Mouse (Mus musculus) forebrain, embryonic 10.5 days (tissue): ENCODE results near the gene A530032D15Rik. TPM values are rescaled to one million over a fixed set of nuclear protein-coding genes. Genes with fewer than 3 reads are reported as not detected.
"Not testable (repeated sequence)": the region's sequence is repeated elsewhere in the genome, so short reads cannot be mapped to it uniquely, and the experiment has no call there.

ENCODE experiments used
- DNase-seq: peaks from one replicate; pipeline ENCODE4 v3.0.0-alpha.2; 2017; ENCODE audit warnings: low spot score; ENCODE audit errors: extremely low spot score
- H3K27ac ChIP-seq: fragments of 300-500 bp; sonication (generic); 2 replicates; pipeline ENCODE4 v1.5.1; 2016; ENCODE audit warnings: mild to moderate bottlenecking
- H3K27me3 ChIP-seq: fragments of 300-500 bp; sonication (generic); 2 replicates; pipeline ENCODE4 v1.6.1; 2016; ENCODE audit warnings: mild to moderate bottlenecking; ENCODE audit not compliant: poor library complexity, severe bottlenecking
- H3K36me3 ChIP-seq: fragments of 300-500 bp; sonication (generic); replicated peaks from 2 replicates; pipeline ENCODE4 v1.6.1; 2016; ENCODE audit warnings: mild to moderate bottlenecking, moderate library complexity
- H3K4me1 ChIP-seq: fragments of 300-500 bp; sonication (generic); 2 replicates; pipeline ENCODE4 v1.6.1; 2016
- H3K4me3 ChIP-seq: fragments of 300-500 bp; sonication (generic); 2 replicates; pipeline ENCODE4 v1.5.1; 2016; ENCODE audit warnings: mild to moderate bottlenecking, moderate library complexity
- H3K9me3 ChIP-seq: fragments of 300-500 bp; sonication (generic); 2 replicates; pipeline ENCODE4 v1.6.1; 2016; ENCODE audit warnings: mild to moderate bottlenecking, moderate library complexity
- WGBS: fragments of 180-500 bp; shearing (Covaris S2); methylation state at CpG from one replicate; pipeline ENCODE4 v1.1.7; 2016; 5-methylcytosine and 5-hydroxymethylcytosine counted together
- polyA plus RNA-seq: library from polyadenylated mRNA; unstranded; fragments of >200 nt; fragmentation: Nextera tagmentation; extraction: Ambion mirVana; gene quantifications from 2 replicates; pipeline ENCODE4 v1.2.1, GENCODE M21; 2016

A530032D15Rik gene
- polyA plus RNA-seq = not detected in 2 replicates

- not testable (repeated sequence) for H3K4me3 ChIP-seq, DNase-seq, H3K27ac ChIP-seq, H3K36me3 ChIP-seq, H3K27me3 ChIP-seq, H3K4me1 ChIP-seq
- H3K9me3 ChIP-seq = peaks cover 19% of the 10 kb centered on the region
- 100% methylated on average over 1 of the region's 7 CpGs for WGBS
Observed at GRCm38 (mm10) chr1:85109753-85110152, at the start of gene A530032D15Rik. A530032D15Rik (minus strand) TSS chr1:85109853.

GRCm38 (mm10) chr1:85155151-85155550, 45.5 kb upstream of the A530032D15Rik start:
- 80% methylated on average over 4 of the region's 5 CpGs for WGBS
- H3K4me3 ChIP-seq, H3K9me3 ChIP-seq, DNase-seq, H3K27me3 ChIP-seq, H3K36me3 ChIP-seq, H3K27ac ChIP-seq, H3K4me1 ChIP-seq: not testable (repeated sequence)

GRCm38 (mm10) chr1:85133671-85134070, 24.0 kb upstream of the A530032D15Rik start:
- DNase-seq, H3K27ac ChIP-seq, H3K9me3 ChIP-seq, H3K4me1 ChIP-seq, H3K27me3 ChIP-seq, H3K4me3 ChIP-seq, H3K36me3 ChIP-seq: not testable (repeated sequence)
- WGBS = 91% methylated on average over 22 of the region's 22 CpGs

- not testable (repeated sequence) for H3K4me3 ChIP-seq, H3K27me3 ChIP-seq, H3K4me1 ChIP-seq, H3K9me3 ChIP-seq, H3K36me3 ChIP-seq, H3K27ac ChIP-seq, DNase-seq
- 92% methylated on average over 4 of the region's 4 CpGs for WGBS
Observed at GRCm38 (mm10) chr1:85121841-85122240, 12.2 kb upstream of the A530032D15Rik start.

- H3K9me3 ChIP-seq, H3K27ac ChIP-seq, DNase-seq, H3K4me1 ChIP-seq, H3K36me3 ChIP-seq, H3K27me3 ChIP-seq, H3K4me3 ChIP-seq: not testable (repeated sequence)
- WGBS = 84% methylated on average over 6 of the region's 6 CpGs
Observed at GRCm38 (mm10) chr1:85118341-85118740, 8.7 kb upstream of the A530032D15Rik start.

GRCm38 (mm10) chr1:85117537-85117936, 7.9 kb upstream of the A530032D15Rik start:
- not testable (repeated sequence) for H3K27me3 ChIP-seq, H3K4me1 ChIP-seq, DNase-seq, H3K36me3 ChIP-seq, H3K4me3 ChIP-seq, H3K27ac ChIP-seq
- 84% methylated on average over 5 of the region's 6 CpGs for WGBS
- peaks cover 12% of the 10 kb centered on the region; the same call in 1 of the 2 replicates for H3K9me3 ChIP-seq

GRCm38 (mm10) chr1:85114666-85115402, 5.2 kb upstream of the A530032D15Rik start:
- H3K27ac ChIP-seq, H3K36me3 ChIP-seq, H3K4me1 ChIP-seq, H3K4me3 ChIP-seq, DNase-seq, H3K27me3 ChIP-seq: not testable (repeated sequence)
- peaks cover 19% of the 10 kb centered on the region for H3K9me3 ChIP-seq
- WGBS = 52% methylated on average over 6 of the region's 6 CpGs

GRCm38 (mm10) chr1:85114078-85114477, 4.4 kb upstream of the A530032D15Rik start:
- DNase-seq, H3K27me3 ChIP-seq, H3K4me3 ChIP-seq, H3K36me3 ChIP-seq, H3K4me1 ChIP-seq, H3K27ac ChIP-seq: not testable (repeated sequence)
- WGBS = 84% methylated on average over 3 of the region's 3 CpGs
- H3K9me3 ChIP-seq = peaks cover 19% of the 10 kb centered on the region

- not testable (repeated sequence) for H3K27me3 ChIP-seq
- WGBS = 77% methylated on average over 2 of the region's 5 CpGs
Observed at GRCm38 (mm10) chr1:85112889-85113288, 3.2 kb upstream of the A530032D15Rik start.

GRCm38 (mm10) chr1:85112266-85112665, 2.6 kb upstream of the A530032D15Rik start:
- peaks cover 16% of the 10 kb centered on the region for H3K9me3 ChIP-seq
- not testable (repeated sequence) for DNase-seq, H3K36me3 ChIP-seq, H3K4me3 ChIP-seq, H3K27ac ChIP-seq, H3K4me1 ChIP-seq, H3K27me3 ChIP-seq
- 84% methylated on average over 7 of the region's 7 CpGs for WGBS

More at GRCm38 (mm10) chr1:85112889-85113288, 3.2 kb upstream of the A530032D15Rik start:
- not testable (repeated sequence) for H3K27ac ChIP-seq, DNase-seq, H3K4me1 ChIP-seq, H3K36me3 ChIP-seq, H3K4me3 ChIP-seq
- H3K9me3 ChIP-seq = peaks cover 19% of the 10 kb centered on the region

- DNase-seq, H3K27me3 ChIP-seq, H3K4me3 ChIP-seq, H3K27ac ChIP-seq, H3K36me3 ChIP-seq, H3K4me1 ChIP-seq: not testable (repeated sequence)
- 73% methylated on average over 10 of the region's 10 CpGs for WGBS
- peaks cover 13% of the 10 kb centered on the region for H3K9me3 ChIP-seq
Observed at GRCm38 (mm10) chr1:85111572-85111971, 1.9 kb upstream of the A530032D15Rik start.

GRCm38 (mm10) chr1:85110876-85111275, 1.2 kb upstream of the A530032D15Rik start:
- not testable (repeated sequence) for H3K4me1 ChIP-seq, H3K4me3 ChIP-seq, H3K27me3 ChIP-seq, H3K27ac ChIP-seq, DNase-seq, H3K36me3 ChIP-seq
- peaks cover 16% of the 10 kb centered on the region for H3K9me3 ChIP-seq
- 79% methylated on average over 3 of the region's 3 CpGs for whole genome bisulfite sequencing

GRCm38 (mm10) chr1:85106013-85106412, 3.6 kb downstream of the A530032D15Rik start:
- H3K4me3 ChIP-seq, H3K27ac ChIP-seq, H3K36me3 ChIP-seq, DNase-seq, H3K4me1 ChIP-seq, H3K27me3 ChIP-seq: not testable (repeated sequence)
- peaks cover 13% of the 10 kb centered on the region for H3K9me3 ChIP-seq
- WGBS = 75% methylated on average over 5 of the region's 6 CpGs
